Mouse (Mus musculus) limb, embryonic 11.5 days (tissue): ENCODE measurements around the gene Myo1d. TPM values are rescaled to one million over a fixed set of nuclear protein-coding genes. Genes with fewer than 3 reads are reported as not detected.
A peak's percentile ranks its signal among the peaks of the same experiment; 100 is the strongest.

Experiments used
- ATAC-seq: fragments of 200-750 bp; cut with Nextera tagmentation; 2 replicates; pipeline ENCODE4 v1.8.0; 2017; ENCODE audit warnings: low read depth; ENCODE audit not compliant: insufficient number of reproducible peaks, low FRiP score, low TSS enrichment
- DNase-seq: peaks from one replicate; pipeline ENCODE4 v3.0.0-alpha.2; 2015; ENCODE audit warnings: low spot score
- H3K27ac ChIP-seq: fragments of 300-500 bp; sonication (generic); replicated peaks from 2 replicates; pipeline ENCODE4 v1.5.1; 2014; ENCODE audit warnings: low read depth, mild to moderate bottlenecking, low read length
- H3K27me3 ChIP-seq: fragments of 300-500 bp; sonication (generic); 2 replicates; pipeline ENCODE4 v1.6.1; 2014; ENCODE audit warnings: mild to moderate bottlenecking, low read length, mixed read lengths; ENCODE audit not compliant: control insufficient read depth, insufficient read depth
- H3K36me3 ChIP-seq: fragments of 300-500 bp; sonication (generic); 2 replicates; pipeline ENCODE4 v1.6.1; 2014; ENCODE audit warnings: mild to moderate bottlenecking, low read length, moderate library complexity, mixed read lengths; ENCODE audit not compliant: control insufficient read depth, insufficient read depth
- H3K4me1 ChIP-seq: fragments of 300-500 bp; sonication (generic); 2 replicates; pipeline ENCODE4 v1.6.1; 2014; ENCODE audit warnings: low read length, mixed read lengths; ENCODE audit not compliant: control insufficient read depth, insufficient read depth
- H3K4me2 ChIP-seq: fragments of 300-500 bp; sonication (generic); 2 replicates; pipeline ENCODE4 v1.6.1; 2014; ENCODE audit warnings: low read depth, mild to moderate bottlenecking, moderate library complexity; ENCODE audit not compliant: severe bottlenecking
- H3K4me3 ChIP-seq: fragments of 300-500 bp; sonication (generic); 2 replicates; pipeline ENCODE4 v1.5.1; 2014; ENCODE audit warnings: low read depth, low read length
- H3K9ac ChIP-seq: fragments of 300-500 bp; sonication (generic); 2 replicates; pipeline ENCODE4 v1.6.1; 2014; ENCODE audit warnings: mild to moderate bottlenecking, low read length
- H3K9me3 ChIP-seq: fragments of 300-500 bp; sonication (generic); 2 replicates; pipeline ENCODE4 v1.6.1; 2016; ENCODE audit warnings: low read length; ENCODE audit not compliant: control insufficient read depth
- WGBS: fragments of 180-500 bp; shearing (Covaris S2); extraction: QIAGEN DNeasy Blood & Tissue Kit; methylation state at CpG from one replicate; pipeline ENCODE4 v1.1.7; 2014; 5-methylcytosine and 5-hydroxymethylcytosine counted together
- polyA plus RNA-seq: library from polyadenylated mRNA; unstranded; fragments of >200 nt; fragmentation: Nextera tagmentation; extraction: Ambion mirVana; gene quantifications from 2 replicates; pipeline ENCODE4 v1.2.1, GENCODE M21; 2014

The Myo1d gene
- polyA plus RNA-seq, 1 experiment from 2014 or later, result 6.2 TPM

- no peaks in the 10 kb centered on the region for H3K9me3 ChIP-seq
- H3K9ac ChIP-seq, result no peak overlapping the region
- no peaks in the 10 kb centered on the region for H3K36me3 ChIP-seq
- no peak for DNase-seq
- no peaks in the 10 kb centered on the region for H3K4me1 ChIP-seq
- H3K4me3 ChIP-seq, result no peak overlapping the region
- ATAC-seq, result no peak
- H3K4me2 ChIP-seq, result no peak overlapping the region
- no peak overlapping the region for H3K27ac ChIP-seq
- no peaks in the 10 kb centered on the region for H3K27me3 ChIP-seq
These were observed 194.1 kb downstream of the Myo1d start for GRCm38 (mm10) chr11:80585761-80586160.

- Histone ChIP-seq H3K27ac (0 out of 2 replicates have a peak overlapping the region, but pooled peaks have one; percentile 14), H3K4me1 (no peaks in the 10 kb centered on the region), H3K36me3 (no peaks in the 10 kb centered on the region), H3K9ac (no peak overlapping the region), H3K27me3 (no peaks in the 10 kb centered on the region), H3K4me3 (no peak overlapping the region), H3K9me3 (no peaks in the 10 kb centered on the region), H3K4me2 (no peak overlapping the region)
- 40% methylated on average over 11 of the region's 11 CpGs for WGBS
- DNase-seq (peak; percentile 34), ATAC-seq (no peak)
These were observed 194.6 kb downstream of the Myo1d start for GRCm38 (mm10) chr11:80585211-80585610.

GRCm38 (mm10) chr11:80580494-80580893 lies 199.3 kb downstream of the Myo1d start:
- H3K27me3 ChIP-seq, result no peaks in the 10 kb centered on the region
- H3K36me3 ChIP-seq, result no peaks in the 10 kb centered on the region
- DNase-seq (no peak), ATAC-seq (no peak)
- H3K4me1 ChIP-seq, result peaks cover 4% of the 10 kb centered on the region; the same call in 1 of the 2 replicates
- H3K4me2 ChIP-seq, result no peak overlapping the region
- H3K4me3 ChIP-seq, result no peak overlapping the region
- no peaks in the 10 kb centered on the region for H3K9me3 ChIP-seq
- no peak overlapping the region for H3K9ac ChIP-seq
- 75% methylated on average over 3 of the region's 3 CpGs for WGBS
- H3K27ac ChIP-seq, result no peak overlapping the region

GRCm38 (mm10) chr11:80577747-80578640 lies 201.8 kb downstream of the Myo1d start:
- H3K9ac ChIP-seq, result no peak overlapping the region
- 31% methylated on average over 14 of the region's 14 CpGs for WGBS
- no peaks in the 10 kb centered on the region for H3K36me3 ChIP-seq
- H3K27ac ChIP-seq, result no peak overlapping the region
- no peaks in the 10 kb centered on the region for H3K27me3 ChIP-seq
- H3K4me2 ChIP-seq, result no peak overlapping the region
- no peak for ATAC-seq
- DNase-seq, result peak; percentile 59
- H3K4me1 ChIP-seq, result peaks cover 4% of the 10 kb centered on the region; the same call in 1 of the 2 replicates
- no peak overlapping the region for H3K4me3 ChIP-seq
- no peaks in the 10 kb centered on the region for H3K9me3 ChIP-seq

- no peak overlapping the region for H3K9ac ChIP-seq
- H3K36me3 ChIP-seq, result no peaks in the 10 kb centered on the region
- H3K4me2 ChIP-seq, result no peak overlapping the region
- no peaks in the 10 kb centered on the region for H3K9me3 ChIP-seq
- H3K27me3 ChIP-seq, result no peaks in the 10 kb centered on the region
- H3K4me1 ChIP-seq, result peaks cover 4% of the 10 kb centered on the region; the same call in 1 of the 2 replicates
- ATAC-seq (no peak), DNase-seq (no peak)
- H3K27ac ChIP-seq, result no peak overlapping the region
- H3K4me3 ChIP-seq, result no peak overlapping the region
- 79% methylated on average over 3 of the region's 3 CpGs for WGBS
These were observed 204.0 kb downstream of the Myo1d start for GRCm38 (mm10) chr11:80575794-80576193.

- Histone ChIP-seq H3K27me3 (no peaks in the 10 kb centered on the region), H3K36me3 (no peaks in the 10 kb centered on the region), H3K9ac (no peak overlapping the region), H3K4me1 (no peaks in the 10 kb centered on the region), H3K4me3 (no peak overlapping the region), H3K27ac (no peak overlapping the region), H3K9me3 (no peaks in the 10 kb centered on the region), H3K4me2 (no peak overlapping the region)
- ATAC-seq (no peak), DNase-seq (no peak)
- 82% methylated on average over 3 of the region's 3 CpGs for WGBS
These were observed 213.5 kb downstream of the Myo1d start for GRCm38 (mm10) chr11:80566286-80566685.

GRCm38 (mm10) chr11:80564975-80565965 lies 214.6 kb downstream of the Myo1d start:
- no peak overlapping the region for H3K27ac ChIP-seq
- H3K4me1 ChIP-seq, result no peaks in the 10 kb centered on the region
- H3K36me3 ChIP-seq, result no peaks in the 10 kb centered on the region
- no peak overlapping the region for H3K4me3 ChIP-seq
- no peaks in the 10 kb centered on the region for H3K27me3 ChIP-seq
- 72% methylated on average over 7 of the region's 7 CpGs for WGBS
- H3K9ac ChIP-seq, result no peak overlapping the region
- no peak overlapping the region for H3K4me2 ChIP-seq
- H3K9me3 ChIP-seq, result no peaks in the 10 kb centered on the region
- DNase-seq (no peak), ATAC-seq (no peak)

GRCm38 (mm10) chr11:80562479-80562878 lies 217.3 kb downstream of the Myo1d start:
- no peak overlapping the region for H3K27ac ChIP-seq
- no peak overlapping the region for H3K4me3 ChIP-seq
- no peaks in the 10 kb centered on the region for H3K36me3 ChIP-seq
- H3K4me2 ChIP-seq, result no peak overlapping the region
- DNase-seq, result peak; percentile 34
- WGBS, result 50% methylated on average over 3 of the region's 3 CpGs
- no peak overlapping the region for H3K9ac ChIP-seq
- H3K9me3 ChIP-seq, result no peaks in the 10 kb centered on the region
- no peaks in the 10 kb centered on the region for H3K27me3 ChIP-seq
- H3K4me1 ChIP-seq, result no peaks in the 10 kb centered on the region
- no peak for ATAC-seq
